Mouse (Mus musculus) gastrocnemius, postnatal 10 days (tissue): ENCODE data around the gene 2010111I01Rik. TPM values are rescaled to one million over a fixed set of nuclear protein-coding genes. Genes with fewer than 3 reads are reported as not detected.

Experiments used
- DNase-seq: peaks from one replicate; pipeline ENCODE4 v3.0.0; 2021; ENCODE audit warnings: mixed read lengths
- total RNA-seq, 2 experiments: library from RNA; stranded (reverse); gene quantifications; 2 replicates each; pipeline ENCODE4 v1.2.3; 2021

The 2010111I01Rik gene
- total RNA-seq, 2 experiments from 2014 or later = 67.8 to 110 TPM

- DNase-seq = no peak
Measured at GRCm38 (mm10) chr13:63112598-63113372, 148.1 kb downstream of the 2010111I01Rik start.

DNA sequence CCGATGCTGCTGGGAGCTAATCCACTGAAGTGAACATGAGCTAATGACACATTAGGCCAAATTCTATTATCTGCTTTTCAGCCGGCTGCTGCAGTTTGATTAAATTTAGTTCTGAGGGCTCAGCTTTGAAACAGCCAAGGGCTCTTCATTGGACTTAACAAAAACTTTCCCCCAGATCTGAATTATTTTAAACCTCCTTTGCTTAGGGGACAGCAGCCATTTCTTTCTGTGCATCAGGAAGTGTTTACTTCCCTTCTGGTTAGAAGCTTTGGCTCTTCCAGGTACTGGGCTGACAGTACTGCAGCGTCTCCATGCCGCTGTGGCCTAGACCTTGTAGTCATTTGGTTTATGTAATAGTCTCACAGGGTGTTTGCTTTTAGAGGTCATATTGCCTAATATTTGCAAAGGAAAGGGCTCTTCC is 149.2 kb downstream of the 2010111I01Rik start:
- no peak for DNase-seq

- DNase-seq = no peak
Measured at GRCm38 (mm10) chr13:63115187-63115784, 150.6 kb downstream of the 2010111I01Rik start.

DNA sequence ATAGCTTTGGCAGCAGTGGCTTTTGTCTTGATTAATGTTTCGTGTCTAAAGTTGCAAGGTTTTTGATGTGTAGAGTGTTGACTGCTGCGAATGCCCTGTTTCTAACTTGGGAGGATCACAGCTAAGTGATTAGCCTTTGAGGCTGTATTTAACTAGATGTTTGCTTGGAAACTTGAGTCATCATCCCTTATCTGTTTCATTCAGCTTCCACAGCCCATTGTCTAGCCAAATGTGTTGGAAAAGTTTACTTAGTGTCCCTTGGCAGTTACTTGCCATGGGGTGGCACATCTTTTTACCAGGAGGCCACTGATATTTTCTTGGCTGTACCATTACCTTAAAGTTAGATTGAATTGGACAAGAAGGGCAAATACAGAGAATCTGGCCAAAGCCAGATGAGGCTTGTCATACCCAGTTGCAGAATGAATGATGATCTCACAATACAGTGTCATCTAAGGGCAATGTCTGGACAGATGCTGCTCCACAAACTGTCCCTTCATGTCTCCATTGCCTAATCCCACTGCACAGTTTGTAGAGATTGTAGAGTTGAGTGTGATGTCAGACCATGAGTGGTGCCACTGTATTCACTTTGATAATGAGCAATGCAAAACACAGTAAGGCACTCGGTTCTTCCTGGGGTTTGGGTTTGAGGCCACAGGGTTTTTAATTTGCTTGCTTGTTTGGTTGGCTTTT is 152.9 kb downstream of the 2010111I01Rik start:
- DNase-seq = no peak

DNA sequence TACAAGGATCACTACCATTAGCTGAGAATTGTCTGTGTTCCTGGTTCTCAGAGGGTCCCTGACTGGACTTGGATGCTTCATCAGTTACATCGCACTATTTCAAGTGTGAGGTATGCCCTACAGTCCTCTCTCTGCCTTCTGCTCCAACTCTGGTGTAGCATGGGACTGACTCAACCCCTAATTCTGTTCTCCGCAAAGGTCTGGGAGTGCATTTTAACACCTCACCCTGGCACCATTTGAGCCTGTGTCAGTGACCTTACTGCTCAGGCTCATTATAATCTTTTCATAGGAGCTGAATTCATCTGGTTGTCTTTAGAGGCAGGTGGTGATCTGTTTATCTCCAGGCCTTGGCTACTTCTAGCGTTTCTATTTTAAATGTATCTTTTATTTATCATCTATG is 154.0 kb downstream of the 2010111I01Rik start:
- no peak for DNase-seq

GRCm38 (mm10) chr13:63120296-63120695 is 155.6 kb downstream of the 2010111I01Rik start:
- no peak for DNase-seq

- no peak for DNase-seq
Measured at GRCm38 (mm10) chr13:63121747-63122146, 157.1 kb downstream of the 2010111I01Rik start.

DNA sequence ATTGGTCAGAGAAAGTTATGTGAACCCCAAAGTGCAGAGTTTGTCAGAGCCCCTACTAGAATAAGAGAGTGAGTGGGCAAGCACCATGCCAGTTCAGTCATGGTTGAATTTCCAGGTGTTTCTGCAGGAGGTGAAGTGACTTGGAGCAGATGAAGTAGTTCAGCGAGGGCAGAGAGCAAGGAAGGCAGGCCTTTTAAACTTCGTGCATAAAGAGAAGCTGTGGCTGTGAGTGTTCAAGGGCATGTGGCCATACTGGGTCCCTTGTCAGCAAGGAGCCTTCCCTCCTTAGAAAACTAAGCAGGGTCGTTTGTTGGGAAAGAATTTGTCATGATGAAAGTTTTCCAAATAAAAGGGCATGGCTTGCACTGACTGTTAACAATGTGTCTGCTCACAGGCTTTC is 161.5 kb downstream of the 2010111I01Rik start:
- DNase-seq = no peak

- no peak for DNase-seq
Measured at GRCm38 (mm10) chr13:63127516-63127915, 162.8 kb downstream of the 2010111I01Rik start.

DNA sequence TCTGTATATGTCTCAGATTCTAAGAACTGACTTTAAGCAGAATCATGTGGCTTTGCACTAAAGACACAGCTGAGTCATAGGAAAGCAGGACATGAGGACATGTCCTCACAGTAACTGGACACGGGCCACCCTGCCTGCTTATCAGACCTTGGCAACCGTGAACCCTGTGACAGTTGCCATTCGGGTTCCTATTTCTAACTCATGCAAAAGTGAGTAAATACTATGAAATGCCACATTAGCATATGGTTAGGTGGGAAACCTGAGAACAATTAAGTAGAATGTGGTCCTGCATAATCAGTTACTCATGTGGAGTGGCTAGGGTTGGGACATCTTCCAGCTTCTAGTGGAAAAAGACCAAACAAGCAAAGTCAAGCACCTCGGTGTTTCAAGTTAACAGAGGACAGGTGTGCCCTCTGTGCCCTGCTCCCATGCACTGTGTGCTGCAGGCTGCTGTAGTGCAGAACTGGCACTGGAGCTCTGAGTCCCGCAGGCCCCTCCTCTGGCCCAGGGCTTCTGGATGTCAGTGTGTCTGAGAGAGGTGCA is 170.3 kb downstream of the 2010111I01Rik start:
- no peak for DNase-seq

GRCm38 (mm10) chr13:63135994-63136393 is 171.3 kb downstream of the 2010111I01Rik start:
- DNase-seq = no peak

DNA sequence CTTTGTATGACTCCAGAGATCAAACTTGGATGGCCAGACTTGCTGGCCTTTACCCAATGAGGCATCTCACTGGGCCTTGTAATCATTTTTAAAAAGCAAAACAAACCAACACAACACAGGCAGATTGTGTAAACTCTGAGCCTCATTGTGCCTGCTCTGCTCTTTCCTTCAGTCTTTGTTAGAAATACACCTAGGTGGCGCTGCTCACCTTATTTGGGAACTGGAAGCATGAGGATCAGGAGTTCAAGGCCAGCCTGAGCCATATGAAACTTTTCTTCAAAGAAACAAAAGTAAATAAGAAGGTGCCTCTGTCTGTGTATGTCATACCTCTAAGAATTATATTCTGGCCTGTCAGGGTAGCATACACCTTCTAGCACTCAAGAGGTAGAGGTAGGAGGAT is 172.1 kb downstream of the 2010111I01Rik start:
- no peak for DNase-seq

GRCm38 (mm10) chr13:63138376-63139048 is 173.8 kb downstream of the 2010111I01Rik start:
- DNase-seq = no peak

DNA sequence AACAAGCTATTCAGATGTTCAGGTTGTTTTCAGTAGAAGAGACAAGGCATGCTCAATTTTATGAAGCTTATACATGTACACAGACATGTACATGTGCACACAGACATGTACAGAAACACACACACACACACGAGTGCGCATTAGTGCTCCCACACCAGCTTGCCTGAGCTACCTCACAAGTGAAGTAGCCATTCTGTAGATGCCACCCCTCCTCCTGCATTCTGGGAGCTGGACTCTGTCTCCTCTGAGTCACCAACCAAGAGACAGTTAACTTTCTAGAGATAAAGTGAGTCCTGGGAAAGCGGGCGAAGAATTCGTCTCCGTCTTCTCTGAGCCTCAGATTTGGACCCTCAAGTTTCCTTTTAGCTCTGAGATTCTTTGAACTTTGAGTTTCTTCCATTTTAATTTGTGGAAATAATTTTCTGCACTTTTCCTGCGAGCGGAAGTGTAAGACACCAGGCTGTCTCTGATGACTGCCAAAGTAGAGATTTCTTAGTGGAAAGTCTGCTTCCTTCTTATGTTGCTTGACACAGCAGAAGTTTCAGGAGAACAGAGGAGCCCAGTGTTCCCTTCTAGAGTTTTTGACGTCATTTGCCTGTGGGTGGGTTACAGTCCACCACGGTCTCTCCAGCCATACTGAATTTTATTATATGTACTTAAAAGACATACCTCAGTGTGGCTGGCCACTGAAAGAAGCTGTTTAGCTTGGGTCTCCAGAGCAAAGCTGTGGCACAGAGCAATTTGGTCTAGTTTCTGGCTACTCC is 175.0 kb downstream of the 2010111I01Rik start:
- DNase-seq = no peak

DNA sequence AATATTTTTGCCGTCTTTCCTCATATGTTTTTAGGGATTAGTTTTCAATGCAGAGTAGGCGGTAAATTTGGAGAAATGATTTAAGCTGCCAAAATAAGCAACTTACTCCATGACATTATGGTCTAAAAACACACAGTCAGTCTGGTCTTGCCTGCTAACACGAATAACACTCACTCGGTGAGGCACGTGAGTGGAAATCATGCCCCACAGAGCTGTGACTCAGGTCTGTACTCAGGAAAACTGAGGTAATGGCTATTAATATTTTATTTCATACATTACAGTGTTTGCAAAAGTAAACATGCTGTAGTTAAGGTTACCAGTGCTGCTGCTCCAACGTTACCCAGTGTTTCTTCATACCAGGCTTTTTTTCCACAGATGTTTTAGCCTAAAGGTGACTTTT is 176.1 kb downstream of the 2010111I01Rik start:
- no peak for DNase-seq

DNA sequence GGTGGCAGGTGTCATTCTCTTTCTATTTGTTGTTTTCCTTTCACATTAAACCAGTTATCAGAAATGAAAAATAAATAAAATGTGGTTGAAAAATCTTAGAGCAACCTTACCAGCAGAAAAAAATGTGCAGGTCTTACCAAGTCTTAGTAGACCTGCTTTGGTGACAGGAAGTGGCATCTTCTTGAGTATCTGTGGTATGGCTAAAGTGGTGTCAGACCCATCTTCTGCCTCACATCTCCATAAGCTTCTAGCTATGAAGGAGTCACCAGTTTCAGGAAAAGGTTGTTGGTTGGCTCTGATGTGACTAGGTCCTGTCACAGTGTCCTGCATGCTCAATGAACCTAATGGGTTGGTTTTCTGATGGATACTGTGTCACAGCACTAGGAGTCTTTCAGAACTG is 176.6 kb downstream of the 2010111I01Rik start:
- no peak for DNase-seq

DNA sequence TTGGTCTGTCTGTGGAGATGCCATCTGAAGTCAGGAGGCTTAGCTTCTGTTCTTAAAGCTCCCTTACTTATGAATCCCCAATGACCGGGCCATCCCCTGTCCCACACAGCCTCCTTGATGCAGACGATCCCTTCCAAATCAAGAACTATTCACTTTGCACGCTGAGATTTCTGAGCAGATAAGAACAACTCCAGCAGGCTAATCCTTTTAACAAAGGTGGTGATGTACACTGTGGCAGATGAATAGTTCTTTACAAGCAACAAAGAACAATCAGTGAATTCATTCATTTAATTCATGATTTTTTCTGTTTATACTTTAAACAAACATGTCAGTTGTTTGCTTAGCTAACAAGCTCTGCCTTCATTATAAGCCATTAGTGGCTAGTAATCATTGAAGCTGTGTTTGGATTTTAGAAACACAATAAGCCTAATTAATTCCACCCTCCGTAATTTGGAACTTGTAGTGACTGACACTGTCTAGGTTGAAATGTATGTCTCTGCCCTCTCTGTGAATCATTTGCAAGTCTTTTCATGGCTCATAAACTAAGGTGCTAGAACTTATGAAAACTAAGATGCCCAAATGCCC is 182.0 kb downstream of the 2010111I01Rik start:
- DNase-seq = no peak

GRCm38 (mm10) chr13:63148157-63148556 is 183.5 kb downstream of the 2010111I01Rik start:
- no peak for DNase-seq

DNA sequence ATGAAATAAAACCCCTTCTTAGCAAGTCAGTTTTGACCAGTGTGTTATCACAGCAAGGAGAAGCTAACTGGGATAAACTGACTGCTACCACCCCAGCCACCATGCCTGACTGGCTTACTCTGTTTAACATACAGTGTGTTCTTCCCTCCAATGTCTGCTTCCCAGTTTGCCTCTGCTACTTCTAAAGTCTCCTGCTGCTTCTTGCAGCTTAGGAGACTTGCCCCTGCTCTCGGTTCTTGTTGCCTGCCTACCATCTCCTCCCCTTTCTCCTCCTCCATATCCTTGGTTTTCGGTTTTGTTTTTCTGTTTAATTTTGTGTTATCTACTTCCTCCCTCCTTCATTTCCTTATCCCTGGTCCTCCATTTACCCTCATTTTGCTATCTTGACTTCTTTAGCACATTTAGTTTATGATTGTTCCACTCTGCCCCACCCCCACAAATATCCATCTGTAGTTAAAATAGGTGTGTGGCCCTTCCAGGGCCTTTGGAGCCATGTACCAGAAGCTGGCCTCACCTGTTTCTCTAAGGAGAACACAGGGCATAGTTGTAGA is 185.9 kb downstream of the 2010111I01Rik start:
- DNase-seq = no peak

DNA sequence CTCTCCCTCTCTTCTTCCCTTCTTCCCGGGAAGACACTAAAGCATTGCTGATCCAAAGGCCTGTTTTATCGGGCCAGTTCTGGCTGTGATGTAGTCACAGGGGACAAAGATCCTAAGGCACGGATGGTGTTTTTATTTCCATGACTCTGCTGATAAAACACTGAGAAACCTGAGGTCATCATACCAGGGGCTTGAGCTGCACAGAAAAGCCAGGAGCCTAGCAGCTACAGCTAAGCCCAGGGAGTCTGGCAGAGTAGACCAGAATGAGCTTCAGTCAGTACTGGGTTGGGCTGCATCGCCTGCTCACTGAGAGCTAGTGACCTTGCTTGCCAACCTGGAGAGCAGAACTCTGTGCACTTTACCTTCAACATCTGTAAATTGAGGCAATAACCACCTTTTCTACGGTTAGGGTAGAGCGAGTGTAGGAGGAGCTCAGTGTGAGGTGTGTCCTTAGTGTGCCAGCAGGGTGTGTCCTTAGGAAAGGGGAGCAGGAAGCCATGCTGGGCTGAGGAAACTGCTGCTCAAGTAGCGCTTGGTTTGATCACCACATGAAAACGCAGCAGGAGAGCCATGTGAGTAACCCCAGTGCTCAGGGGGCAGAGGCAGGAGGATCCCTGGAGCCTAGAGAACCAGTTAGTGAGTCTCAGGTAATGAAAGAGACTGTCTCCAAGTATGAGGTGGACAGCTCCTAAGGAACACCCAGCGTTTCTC is 186.5 kb downstream of the 2010111I01Rik start:
- DNase-seq = no peak
